Mouse (Mus musculus) midbrain, embryonic 13.5 days (tissue): Measurements from ENCODE around the gene Wdr72. TPM values are rescaled to one million over a fixed set of nuclear protein-coding genes. Genes with fewer than 3 reads are reported as not detected.

ENCODE experiments used
- ATAC-seq: fragments of 200-750 bp; cut with Nextera tagmentation; 2 replicates; pipeline ENCODE4 v1.8.0; 2017; ENCODE audit warnings: mild to moderate bottlenecking, moderate TSS enrichment, moderate library complexity
- H3K27ac ChIP-seq: fragments of 300-500 bp; sonication (generic); 2 replicates; pipeline ENCODE4 v1.5.1; 2015; ENCODE audit warnings: inconsistent platforms, mild to moderate bottlenecking, moderate library complexity
- H3K27me3 ChIP-seq: fragments of 300-500 bp; sonication (generic); 2 replicates; pipeline ENCODE4 v1.6.1; 2015; ENCODE audit warnings: mild to moderate bottlenecking, inconsistent platforms
- H3K36me3 ChIP-seq: fragments of 300-500 bp; sonication (generic); 2 replicates; pipeline ENCODE4 v1.6.1; 2015; ENCODE audit warnings: mild to moderate bottlenecking, inconsistent platforms
- H3K4me1 ChIP-seq: fragments of 300-500 bp; sonication (generic); replicated peaks from 2 replicates; pipeline ENCODE4 v1.6.1; 2015; ENCODE audit warnings: inconsistent platforms
- H3K4me2 ChIP-seq: fragments of 300-500 bp; sonication (generic); replicated peaks from 2 replicates; pipeline ENCODE4 v1.6.1; 2015; ENCODE audit warnings: moderate library complexity, mild to moderate bottlenecking, inconsistent platforms
- H3K4me3 ChIP-seq: fragments of 300-500 bp; sonication (generic); replicated peaks from 2 replicates; pipeline ENCODE4 v1.5.1; 2015; ENCODE audit warnings: mild to moderate bottlenecking, inconsistent platforms
- H3K9ac ChIP-seq: fragments of 300-500 bp; sonication (generic); replicated peaks from 2 replicates; pipeline ENCODE4 v1.6.1; 2015; ENCODE audit warnings: mild to moderate bottlenecking, inconsistent platforms
- H3K9me3 ChIP-seq: fragments of 300-500 bp; sonication (generic); 2 replicates; pipeline ENCODE4 v1.6.1; 2016; ENCODE audit warnings: mild to moderate bottlenecking, inconsistent platforms
- WGBS: fragments of 180-500 bp; shearing (Covaris S2); methylation state at CpG from one replicate; pipeline ENCODE4 v1.1.7; 2015; 5-methylcytosine and 5-hydroxymethylcytosine counted together
- polyA plus RNA-seq: library from polyadenylated mRNA; unstranded; fragments of >200 nt; fragmentation: Nextera tagmentation; extraction: Ambion mirVana; gene quantifications from 2 replicates; pipeline ENCODE4 v1.2.1, GENCODE M21; 2015

The Wdr72 gene
- polyA plus RNA-seq, 1 experiment from 2014 or later, result 0.52 TPM

DNA sequence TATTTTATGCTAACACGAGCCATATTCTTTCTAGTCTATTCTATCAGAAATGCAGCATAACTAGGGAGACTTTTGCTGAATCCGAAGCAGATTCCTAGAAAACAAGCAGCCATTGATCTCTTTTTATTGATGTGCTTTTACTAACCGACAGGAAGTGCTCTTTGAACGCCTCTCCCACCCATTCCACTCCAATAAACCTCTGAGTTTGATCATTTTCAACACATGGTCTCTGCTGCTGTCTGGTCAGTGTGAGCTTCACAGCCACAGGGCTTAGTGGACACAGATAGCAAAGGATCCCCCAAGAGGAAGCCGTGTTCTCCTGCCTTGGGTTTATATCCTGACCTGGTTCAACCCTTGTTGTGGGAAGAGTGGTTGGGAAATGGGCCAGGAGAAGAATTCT is 218.7 kb downstream of the Wdr72 start:
- no peaks in the 10 kb centered on the region for H3K9me3 ChIP-seq
- 86% methylated on average over 5 of the region's 5 CpGs for WGBS
- H3K27me3 ChIP-seq, result no peaks in the 10 kb centered on the region
- no peak overlapping the region for H3K9ac ChIP-seq
- no peak for ATAC-seq
- H3K36me3 ChIP-seq, result no peaks in the 10 kb centered on the region
- H3K4me3 ChIP-seq, result no peak overlapping the region
- H3K4me1 ChIP-seq, result peaks cover 7% of the 10 kb centered on the region
- H3K27ac ChIP-seq, result no peak overlapping the region
- no peak overlapping the region for H3K4me2 ChIP-seq

DNA sequence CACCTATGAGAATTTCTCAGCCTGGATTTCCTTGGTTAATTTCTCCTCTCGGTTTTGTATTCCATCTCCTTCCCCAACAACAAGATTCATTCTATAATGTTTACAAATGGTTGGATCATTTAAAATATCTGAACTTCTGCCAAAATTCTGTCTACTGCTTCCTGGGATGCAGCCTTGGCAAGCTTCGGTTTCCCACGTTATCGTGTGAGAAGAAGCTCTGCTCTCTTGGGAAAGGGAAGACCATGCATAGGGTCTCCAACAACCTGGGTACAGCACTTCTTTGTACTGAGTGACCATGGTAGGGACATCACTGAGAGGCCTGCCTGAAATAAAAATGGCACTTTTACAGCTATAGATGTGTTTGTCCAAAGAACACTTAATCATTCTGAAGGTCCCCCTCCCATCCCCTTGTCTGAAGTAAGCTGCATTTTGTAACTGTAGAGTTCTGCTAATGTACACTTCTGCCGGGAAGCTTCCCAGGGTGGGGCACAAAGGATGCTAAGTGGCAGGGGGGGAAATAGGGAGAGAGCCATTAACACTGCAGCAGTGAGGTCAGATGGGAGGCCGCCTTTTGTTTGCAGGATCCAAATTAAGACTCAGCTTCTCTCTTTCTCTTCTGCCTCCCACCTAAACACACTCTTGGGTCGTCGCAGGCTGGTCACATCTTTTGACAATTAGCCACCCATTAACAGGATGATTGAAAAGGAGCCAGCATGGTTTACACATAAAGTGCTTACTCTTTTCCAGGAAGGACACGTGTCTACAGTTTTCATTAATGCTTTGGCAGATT is 220.7 kb downstream of the Wdr72 start:
- peak; percentile 37; the same call in 1 of the 2 replicates for ATAC-seq

GRCm38 (mm10) chr9:74332321-74332720 is 222.2 kb downstream of the Wdr72 start:
- Histone ChIP-seq H3K4me1 (peaks cover 7% of the 10 kb centered on the region), H3K27me3 (no peaks in the 10 kb centered on the region), H3K9me3 (no peaks in the 10 kb centered on the region), H3K9ac (no peak overlapping the region), H3K27ac (no peak overlapping the region), H3K4me3 (no peak overlapping the region), H3K36me3 (no peaks in the 10 kb centered on the region), H3K4me2 (no peak overlapping the region)
- WGBS, result 83% methylated on average over 3 of the region's 3 CpGs
- ATAC-seq, result no peak

More for the DNA sequence above, 220.7 kb downstream of the Wdr72 start:
- WGBS, result 44% methylated on average over 9 of the region's 9 CpGs
- Histone ChIP-seq H3K4me2 (no peak overlapping the region), H3K27ac (peak overlapping the region; percentile 25; the same call in 1 of the 2 replicates), H3K4me3 (no peak overlapping the region), H3K9me3 (no peaks in the 10 kb centered on the region), H3K4me1 (peaks cover 7% of the 10 kb centered on the region), H3K9ac (no peak overlapping the region), H3K36me3 (no peaks in the 10 kb centered on the region), H3K27me3 (no peaks in the 10 kb centered on the region)

Other genes starting within 250 kb of the Wdr72 start
- gene Unc13c, start 141.4 kb upstream of the Wdr72 start, polyA plus RNA-seq, result 1.4 and 1.6 TPM in 2 replicates